Mouse (Mus musculus): ENCODE data around the gene Slc13a2.

GRCm38 (mm10) chr11:78402062-78402461 lies 20.0 kb downstream of the Slc13a2 start:
- TF ChIP-seq CTCF (IDR thresholded peaks at IDR 0.05; ENCODE audit: low read depth) (no peak), EP300 (IDR thresholded peaks at IDR 0.05; ENCODE audit: low read depth) (no peak)
